Mouse (Mus musculus) kidney, adult 2 months (tissue): ENCODE results near the gene Hdgfl2. TPM values are rescaled to one million over a fixed set of nuclear protein-coding genes. Genes with fewer than 3 reads are reported as not detected.

Experiments used
- DNase-seq: peaks from one replicate; pipeline ENCODE4 v3.0.0; 2021
- H3K27ac ChIP-seq: fragments of 200-500 bp; 2 replicates; pipeline ENCODE4 v1.5.1; 2012; ENCODE audit warnings: low read depth, low read length, control low read depth, inconsistent platforms; ENCODE audit not compliant: insufficient read depth
- H3K27me3 ChIP-seq: fragments of 200-500 bp; replicated peaks from 2 replicates; pipeline ENCODE4 v1.6.1; 2012; ENCODE audit warnings: mild to moderate bottlenecking, moderate library complexity, low read length, inconsistent platforms; ENCODE audit not compliant: control insufficient read depth, insufficient read depth
- H3K36me3 ChIP-seq: fragments of 200-500 bp; 2 replicates; pipeline ENCODE4 v1.6.1; 2012; ENCODE audit warnings: mild to moderate bottlenecking, moderate library complexity, low read length, inconsistent platforms; ENCODE audit not compliant: control insufficient read depth, insufficient read depth
- H3K4me1 ChIP-seq: fragments of 200-500 bp; 2 replicates; pipeline ENCODE4 v1.6.1; 2011; ENCODE audit warnings: low read length; ENCODE audit not compliant: control insufficient read depth, insufficient read depth
- H3K4me3 ChIP-seq: fragments of 200-500 bp; 2 replicates; pipeline ENCODE4 v1.5.1; 2011; ENCODE audit warnings: mild to moderate bottlenecking, low read depth, low read length, control low read depth; ENCODE audit not compliant: insufficient read depth
- CTCF ChIP-seq: fragments of 200-500 bp; conservative IDR thresholded peaks from 2 replicates; pipeline ENCODE4 v1.5.1; 2011; ENCODE audit warnings: low read depth, mild to moderate bottlenecking, control low read depth, low read length, moderate library complexity, mixed read lengths; ENCODE audit not compliant: insufficient read depth, insufficient read length
- POLR2A ChIP-seq: fragments of 200-500 bp; IDR thresholded peaks from one replicate; pipeline ENCODE4 v1.6.1; 2011; ENCODE audit warnings: low read depth, low read length, control low read depth
- WGBS: fragments of 180-500 bp; shearing (Covaris S2); methylation state at CpG from one replicate; pipeline ENCODE4 v1.1.7; 2018; 5-methylcytosine and 5-hydroxymethylcytosine counted together
- polyA plus RNA-seq: library from polyadenylated mRNA; depleted of rRNA; stranded (reverse); fragments of >200 nt; gene quantifications from 2 replicates; pipeline ENCODE4 v1.2.3, GENCODE M21; 2012

Hdgfl2 gene
- polyA plus RNA-seq, 1 experiment = 33.5 TPM

- H3K4me3 ChIP-seq = peak within 1 kb of the TSS; percentile 40
- peak; percentile 99 for DNase-seq
- no peak for TF ChIP-seq CTCF
- TF ChIP-seq POLR2A = no peak
- no peaks in the 10 kb centered on the region for H3K27me3 ChIP-seq
- no peaks in the 10 kb centered on the region for H3K36me3 ChIP-seq
- H3K27ac ChIP-seq = no peak within 1 kb of the TSS
- peaks cover under 1% of the 10 kb centered on the region; the same call in 1 of the 2 replicates for H3K4me1 ChIP-seq
- under 1% methylated on average over 68 of the region's 68 CpGs for WGBS
Measured at GRCm38 (mm10) chr17:56040030-56040856, 39.2 kb upstream of the Hdgfl2 start, which contains the start of gene Chaf1a. Gene Chaf1a, plus strand, starts transcription at chr17:56040439.

GRCm38 (mm10) chr17:56040857-56041163 is 38.6 kb upstream of the Hdgfl2 start:
- TF ChIP-seq POLR2A (no peak), CTCF (no peak)
- Histone ChIP-seq H3K27ac (no peak overlapping the region), H3K36me3 (no peaks in the 10 kb centered on the region), H3K27me3 (no peaks in the 10 kb centered on the region), H3K4me3 (peak overlapping the region; percentile 40; the same call in 1 of the 2 replicates), H3K4me1 (no peaks in the 10 kb centered on the region; the same call in 1 of the 2 replicates)
- DNase-seq = no peak
- under 1% methylated on average over 12 of the region's 12 CpGs for WGBS

DNA sequence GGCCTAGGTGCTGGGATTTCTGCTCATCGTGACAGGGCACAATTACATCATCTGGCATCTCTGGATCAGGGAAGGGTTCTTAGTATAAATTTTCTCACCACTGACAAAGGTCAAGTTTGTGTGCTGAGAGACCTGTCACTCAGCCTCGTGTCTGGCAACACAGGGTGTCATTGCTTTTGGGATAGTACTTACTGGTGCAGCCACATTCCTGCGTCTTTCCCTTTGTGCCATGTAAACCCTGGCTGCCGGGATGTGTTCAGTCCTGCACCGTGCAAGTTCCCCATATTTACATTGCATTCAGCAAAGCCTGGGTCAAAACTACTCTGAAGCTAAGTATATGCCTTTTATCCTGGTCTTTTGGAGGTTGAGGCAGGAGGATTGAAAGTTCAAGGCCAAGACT is 28.1 kb upstream of the Hdgfl2 start:
- Histone ChIP-seq H3K27ac (no peak overlapping the region), H3K4me3 (no peak overlapping the region), H3K4me1 (no peaks in the 10 kb centered on the region), H3K36me3 (no peaks in the 10 kb centered on the region), H3K27me3 (no peaks in the 10 kb centered on the region)
- TF ChIP-seq CTCF (no peak), POLR2A (no peak)
- DNase-seq = no peak
- WGBS = 75% methylated on average over 5 of the region's 5 CpGs

GRCm38 (mm10) chr17:56054938-56055337 is 24.5 kb upstream of the Hdgfl2 start:
- no peaks in the 10 kb centered on the region for H3K36me3 ChIP-seq
- H3K4me1 ChIP-seq = no peaks in the 10 kb centered on the region
- DNase-seq = no peak
- H3K27me3 ChIP-seq = no peaks in the 10 kb centered on the region
- TF ChIP-seq CTCF (no peak), POLR2A (no peak)
- H3K4me3 ChIP-seq = no peak overlapping the region
- no peak overlapping the region for H3K27ac ChIP-seq

- Histone ChIP-seq H3K4me1 (no peaks in the 10 kb centered on the region), H3K4me3 (no peak overlapping the region), H3K36me3 (no peaks in the 10 kb centered on the region), H3K27me3 (no peaks in the 10 kb centered on the region), H3K27ac (no peak overlapping the region)
- DNase-seq = no peak
- TF ChIP-seq POLR2A (no peak), CTCF (no peak)
- 67% methylated on average over 4 of the region's 4 CpGs for WGBS
Measured at GRCm38 (mm10) chr17:56055945-56056678, 23.3 kb upstream of the Hdgfl2 start.

GRCm38 (mm10) chr17:56057381-56058120 is 21.9 kb upstream of the Hdgfl2 start:
- no peaks in the 10 kb centered on the region for H3K36me3 ChIP-seq
- H3K4me1 ChIP-seq = no peaks in the 10 kb centered on the region
- H3K4me3 ChIP-seq = no peak overlapping the region
- no peak for DNase-seq
- H3K27me3 ChIP-seq = no peaks in the 10 kb centered on the region
- H3K27ac ChIP-seq = no peak overlapping the region
- no peak for TF ChIP-seq POLR2A
- 0 out of 2 replicates have a peak, but pooled peaks have one; percentile 17 for TF ChIP-seq CTCF
- WGBS = 89% methylated on average over 11 of the region's 11 CpGs
